Mouse (Mus musculus): ENCODE data around the gene Egfl7. TPM values are rescaled to one million over a fixed set of nuclear protein-coding genes. Genes with fewer than 3 reads are reported as not detected.
A peak's percentile ranks its signal among the peaks of the same experiment; 100 is the strongest.

The Egfl7 gene
- polyA plus RNA-seq, 1 experiment: 13.7 TPM

- Histone ChIP-seq H3K4me3 (ENCODE audit: insufficient read depth, low read length) (peak overlapping the region; percentile 33), H3K4me1 (ENCODE audit: control insufficient read depth, insufficient read depth, low read length) (no peaks in the 10 kb centered on the region), H3K27ac (ENCODE audit: insufficient read depth, low read length) (no peak overlapping the region)
- TF ChIP-seq POLR2A (IDR thresholded peaks at IDR 0.05; ENCODE audit: low read depth, low read length) (no peak; the same call in 1 of the 2 replicates), CTCF (IDR thresholded peaks at IDR 0.05; ENCODE audit: borderline replicate concordance, insufficient read depth, low read length) (no peak)
These were observed 49.1 kb downstream of the Egfl7 start for GRCm38 (mm10) chr2:26628792-26629437.

DNA sequence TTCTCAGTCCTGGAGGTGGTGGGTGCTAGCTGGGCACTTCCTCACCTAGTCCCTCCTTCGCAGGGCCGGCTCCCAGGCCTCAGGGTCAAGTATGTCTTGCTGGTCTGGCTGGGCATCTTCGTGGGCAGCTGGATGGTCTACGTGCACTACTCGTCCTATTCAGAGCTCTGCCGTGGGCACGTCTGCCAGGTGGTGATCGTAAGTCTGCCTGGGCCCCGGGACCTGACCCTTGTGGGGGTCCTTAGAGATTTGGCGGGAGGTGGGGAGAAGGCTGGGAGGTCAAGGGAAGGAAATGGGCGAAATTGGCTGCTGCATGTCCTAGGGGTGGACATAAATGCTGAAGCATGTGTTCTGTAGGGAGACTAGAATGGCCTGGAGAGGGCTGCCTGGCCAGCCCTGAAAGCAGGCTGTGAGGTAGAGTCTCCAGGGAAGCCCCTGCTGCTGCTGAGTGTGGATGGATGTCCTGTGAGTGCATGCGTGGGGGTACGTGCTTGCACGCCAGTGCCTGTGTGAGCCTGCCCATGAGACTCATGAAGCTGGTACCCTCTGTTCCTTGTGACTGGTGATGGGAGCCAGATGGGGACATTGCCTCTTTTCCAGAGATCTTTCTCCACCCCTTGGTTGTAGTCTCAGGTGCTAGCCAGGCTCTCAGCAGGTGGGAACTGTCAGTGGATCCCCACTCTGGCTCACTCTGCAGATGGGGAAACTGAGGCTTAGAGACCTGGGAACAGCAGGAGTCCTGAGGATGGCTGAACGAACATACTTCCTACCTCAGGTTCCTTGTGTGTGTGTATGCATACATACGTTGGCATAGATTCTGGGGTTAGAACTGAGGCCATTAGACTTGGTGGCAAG, 53.0 kb downstream of the Egfl7 start:
- H3K4me3 ChIP-seq (ENCODE audit: insufficient read depth, low read length): no peak overlapping the region
- no peak overlapping the region for H3K27ac ChIP-seq (ENCODE audit: insufficient read depth, low read length)
- peaks cover under 1% of the 10 kb centered on the region; the same call in 1 of the 2 replicates for H3K4me1 ChIP-seq (ENCODE audit: control insufficient read depth, insufficient read depth, low read length)

DNA sequence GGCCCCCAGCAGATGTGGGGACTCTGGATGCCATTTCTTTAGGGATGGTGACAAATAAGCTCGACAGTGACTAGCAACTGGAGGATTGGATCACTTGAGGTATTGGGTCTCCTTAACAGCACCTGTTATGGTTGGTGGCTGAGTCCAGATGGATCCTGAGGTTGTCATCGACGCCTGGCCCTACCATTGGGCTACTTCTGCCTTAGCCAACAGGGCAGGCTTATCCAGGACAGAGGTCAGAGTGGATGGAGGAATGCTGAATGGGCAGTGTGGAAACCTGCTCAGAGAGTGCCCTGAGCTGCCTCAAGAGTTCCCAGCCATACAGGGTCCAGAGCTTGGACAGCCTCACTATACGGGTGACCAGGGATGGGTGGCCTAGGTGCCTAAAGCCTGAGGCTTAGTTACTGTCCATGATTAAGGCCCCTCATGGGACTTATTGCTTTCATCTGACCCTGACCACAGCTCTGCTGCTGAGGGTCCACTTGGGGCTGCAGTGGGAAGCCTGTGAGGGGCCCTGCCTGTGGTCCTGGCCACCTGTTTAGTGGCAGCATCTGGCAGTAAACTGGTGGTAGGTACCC, 54.2 kb downstream of the Egfl7 start:
- H3K4me3 ChIP-seq (ENCODE audit: insufficient read depth, low read length): no peak overlapping the region
- TF ChIP-seq POLR2A (IDR thresholded peaks at IDR 0.05; ENCODE audit: low read depth, low read length): peak; percentile 34; the same call in 1 of the 2 replicates
- TF ChIP-seq CTCF (IDR thresholded peaks at IDR 0.05; ENCODE audit: borderline replicate concordance, insufficient read depth, low read length): no peak
- no peak overlapping the region for H3K27ac ChIP-seq (ENCODE audit: insufficient read depth, low read length)
- peaks cover 8% of the 10 kb centered on the region; the same call in 1 of the 2 replicates for H3K4me1 ChIP-seq (ENCODE audit: control insufficient read depth, insufficient read depth, low read length)

More for the DNA sequence above, 53.0 kb downstream of the Egfl7 start:
- TF ChIP-seq POLR2A (IDR thresholded peaks at IDR 0.05; ENCODE audit: low read depth, low read length): 0 out of 2 replicates have a peak, but pooled peaks have one; percentile 3
- no peak for TF ChIP-seq CTCF (IDR thresholded peaks at IDR 0.05; ENCODE audit: borderline replicate concordance, insufficient read depth, low read length)

- peaks cover 8% of the 10 kb centered on the region; the same call in 1 of the 2 replicates for H3K4me1 ChIP-seq (ENCODE audit: control insufficient read depth, insufficient read depth, low read length)
- no peak overlapping the region for H3K4me3 ChIP-seq (ENCODE audit: insufficient read depth, low read length)
- TF ChIP-seq POLR2A (IDR thresholded peaks at IDR 0.05; ENCODE audit: low read depth, low read length) (peak; percentile 33; the same call in 1 of the 2 replicates), CTCF (IDR thresholded peaks at IDR 0.05; ENCODE audit: borderline replicate concordance, insufficient read depth, low read length) (no peak)
- no peak overlapping the region for H3K27ac ChIP-seq (ENCODE audit: insufficient read depth, low read length)
These were observed 55.0 kb downstream of the Egfl7 start for GRCm38 (mm10) chr2:26634629-26635488.

DNA sequence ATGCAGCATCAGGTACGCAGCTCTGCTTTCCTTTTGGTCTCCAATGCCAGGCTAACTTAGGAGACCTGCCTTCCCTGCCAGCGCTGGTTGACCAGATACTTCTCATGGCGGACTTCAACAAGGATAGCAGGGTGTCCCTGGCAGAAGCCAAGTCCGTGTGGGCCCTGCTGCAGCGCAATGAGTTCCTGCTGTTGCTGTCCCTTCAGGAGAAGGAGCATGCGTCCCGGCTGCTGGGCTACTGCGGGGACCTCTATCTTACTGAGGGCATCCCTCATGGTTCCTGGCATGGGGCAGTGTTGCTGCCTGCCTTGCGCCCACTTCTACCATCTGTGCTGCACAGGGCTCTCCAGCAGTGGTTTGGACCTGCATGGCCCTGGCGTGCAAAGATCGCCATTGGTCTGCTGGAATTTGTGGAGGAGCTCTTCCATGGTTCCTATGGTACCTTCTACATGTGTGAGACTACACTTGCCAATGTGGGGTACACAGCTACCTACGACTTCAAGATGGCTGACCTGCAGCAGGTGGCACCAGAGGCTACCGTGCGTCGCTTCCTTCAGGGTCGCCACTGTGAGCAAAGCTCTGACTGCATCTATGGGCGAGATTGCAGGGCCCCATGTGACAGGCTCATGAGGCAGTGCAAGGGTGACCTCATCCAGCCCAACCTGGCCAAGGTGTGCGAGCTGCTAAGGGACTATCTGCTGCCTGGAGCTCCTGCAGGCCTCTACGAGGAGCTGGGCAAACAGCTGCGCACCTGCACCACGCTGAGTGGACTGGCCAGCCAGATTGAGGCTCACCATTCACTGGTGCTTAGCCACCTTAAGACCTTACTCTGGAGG, 55.9 kb downstream of the Egfl7 start:
- H3K4me1 ChIP-seq (ENCODE audit: control insufficient read depth, insufficient read depth, low read length): peaks cover 8% of the 10 kb centered on the region; the same call in 1 of the 2 replicates
- TF ChIP-seq POLR2A (IDR thresholded peaks at IDR 0.05; ENCODE audit: low read depth, low read length): peak; percentile 11; the same call in 1 of the 2 replicates
- TF ChIP-seq CTCF (IDR thresholded peaks at IDR 0.05; ENCODE audit: borderline replicate concordance, insufficient read depth, low read length): no peak

DNA sequence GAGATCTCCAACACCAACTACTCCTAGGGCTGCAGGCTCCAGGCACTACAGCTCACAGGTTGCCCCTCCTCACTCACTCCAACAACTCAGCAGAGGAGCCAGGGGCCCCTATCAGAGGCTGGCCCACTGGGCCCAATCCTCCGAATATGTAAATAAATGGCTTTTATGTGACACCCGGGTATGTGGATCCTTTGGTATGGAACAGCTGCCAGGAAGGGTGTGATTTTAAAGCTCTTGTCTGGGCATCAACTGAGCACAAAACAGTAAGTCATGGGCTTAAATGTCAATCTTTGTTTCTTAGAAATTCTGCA, 56.5 kb downstream of the Egfl7 start:
- no peak overlapping the region for H3K27ac ChIP-seq (ENCODE audit: insufficient read depth, low read length)
- H3K4me1 ChIP-seq (ENCODE audit: control insufficient read depth, insufficient read depth, low read length): peaks cover 14% of the 10 kb centered on the region; the same call in 1 of the 2 replicates
- H3K4me3 ChIP-seq (ENCODE audit: insufficient read depth, low read length): no peak overlapping the region
- TF ChIP-seq CTCF (IDR thresholded peaks at IDR 0.05; ENCODE audit: borderline replicate concordance, insufficient read depth, low read length): no peak
- TF ChIP-seq POLR2A (IDR thresholded peaks at IDR 0.05; ENCODE audit: low read depth, low read length): no peak

More for the DNA sequence above, 55.9 kb downstream of the Egfl7 start:
- no peak overlapping the region for H3K27ac ChIP-seq (ENCODE audit: insufficient read depth, low read length)
- H3K4me3 ChIP-seq (ENCODE audit: insufficient read depth, low read length): no peak overlapping the region

DNA sequence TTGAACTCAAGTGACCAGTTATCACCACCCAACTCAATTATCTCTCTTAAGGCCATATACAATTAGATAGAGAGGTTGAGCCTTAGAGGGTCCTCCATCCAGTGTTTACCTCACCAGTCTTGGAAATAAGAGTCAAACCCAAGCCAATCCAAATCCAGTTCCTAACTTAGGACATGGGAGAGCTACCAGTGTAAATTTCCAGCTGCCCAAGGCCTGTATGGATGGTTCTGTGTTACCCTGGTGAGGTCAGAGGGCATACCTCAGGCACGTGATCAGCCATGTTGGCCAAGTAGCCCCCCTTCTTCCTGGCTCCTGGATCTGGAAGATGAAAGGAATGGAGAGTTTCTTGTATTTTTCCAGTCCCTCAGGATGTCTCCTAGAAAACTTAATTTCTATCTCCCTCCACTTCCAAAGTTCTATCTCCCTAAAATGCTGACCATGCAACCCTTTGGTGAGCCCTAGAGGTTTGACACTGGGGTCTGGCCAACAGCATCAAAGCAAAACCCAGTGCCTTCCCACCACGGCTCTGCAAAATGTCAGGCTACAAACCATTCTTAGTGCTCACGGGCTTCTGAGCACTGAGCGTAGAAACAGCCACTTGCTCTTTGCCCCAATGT, 57.6 kb downstream of the Egfl7 start:
- TF ChIP-seq CTCF (IDR thresholded peaks at IDR 0.05; ENCODE audit: borderline replicate concordance, insufficient read depth, low read length) (no peak), POLR2A (IDR thresholded peaks at IDR 0.05; ENCODE audit: low read depth, low read length) (no peak)
- H3K4me1 ChIP-seq (ENCODE audit: control insufficient read depth, insufficient read depth, low read length): peaks cover 15% of the 10 kb centered on the region; the same call in 1 of the 2 replicates
- 0 out of 2 replicates have a peak overlapping the region, but pooled peaks have one; percentile 98 for H3K4me3 ChIP-seq (ENCODE audit: insufficient read depth, low read length)
- no peak overlapping the region for H3K27ac ChIP-seq (ENCODE audit: insufficient read depth, low read length)

- Histone ChIP-seq H3K4me1 (ENCODE audit: control insufficient read depth, insufficient read depth, low read length) (peaks cover 15% of the 10 kb centered on the region; the same call in 1 of the 2 replicates), H3K4me3 (ENCODE audit: insufficient read depth, low read length) (peak overlapping the region; percentile 98), H3K27ac (ENCODE audit: insufficient read depth, low read length) (no peak overlapping the region)
- TF ChIP-seq CTCF (IDR thresholded peaks at IDR 0.05; ENCODE audit: borderline replicate concordance, insufficient read depth, low read length) (no peak), POLR2A (IDR thresholded peaks at IDR 0.05; ENCODE audit: low read depth, low read length) (peak; percentile 20; the same call in 1 of the 2 replicates)
These were observed 58.2 kb downstream of the Egfl7 start for GRCm38 (mm10) chr2:26638039-26638438.
